Mouse (Mus musculus) lung, embryonic 16.5 days (tissue): ENCODE data around the gene Ano1. TPM values are rescaled to one million over a fixed set of nuclear protein-coding genes. Genes with fewer than 3 reads are reported as not detected.

ENCODE experiments used
- ATAC-seq: fragments of 200-750 bp; cut with Nextera tagmentation; 2 replicates; pipeline ENCODE4 v1.8.0; 2017; ENCODE audit warnings: low read depth, mild to moderate bottlenecking, moderate library complexity
- H3K27ac ChIP-seq: fragments of 300-500 bp; sonication (generic); 2 replicates; pipeline ENCODE4 v1.5.1; 2014; ENCODE audit warnings: mild to moderate bottlenecking, control low read depth, low read length
- H3K27me3 ChIP-seq: fragments of 300-500 bp; sonication (generic); 2 replicates; pipeline ENCODE4 v1.6.1; 2014; ENCODE audit warnings: low read depth, low read length, mixed read lengths; ENCODE audit not compliant: control insufficient read depth, insufficient read depth
- H3K36me3 ChIP-seq: fragments of 300-500 bp; sonication (generic); 2 replicates; pipeline ENCODE4 v1.6.1; 2014; ENCODE audit warnings: low read length; ENCODE audit not compliant: control insufficient read depth, insufficient read depth
- H3K4me1 ChIP-seq: fragments of 300-500 bp; sonication (generic); replicated peaks from 2 replicates; pipeline ENCODE4 v1.6.1; 2014; ENCODE audit warnings: low read length, mixed read lengths; ENCODE audit not compliant: control insufficient read depth, insufficient read depth
- H3K4me2 ChIP-seq: fragments of 300-500 bp; sonication (generic); 2 replicates; pipeline ENCODE4 v1.6.1; 2014; ENCODE audit warnings: low read depth, low read length, control low read depth
- H3K4me3 ChIP-seq: fragments of 300-500 bp; sonication (generic); 2 replicates; pipeline ENCODE4 v1.5.1; 2014; ENCODE audit warnings: mild to moderate bottlenecking, low read length, control low read depth
- H3K9ac ChIP-seq: fragments of 300-500 bp; sonication (generic); 2 replicates; pipeline ENCODE4 v1.6.1; 2014; ENCODE audit warnings: low read length, control low read depth
- H3K9me3 ChIP-seq: fragments of 300-500 bp; sonication (generic); 2 replicates; pipeline ENCODE4 v1.6.1; 2016; ENCODE audit warnings: low read length; ENCODE audit not compliant: control insufficient read depth
- WGBS: fragments of 180-500 bp; shearing (Covaris S2); extraction: QIAGEN DNeasy Blood & Tissue Kit; methylation state at CpG from one replicate; pipeline ENCODE4 v1.1.7; 2014; 5-methylcytosine and 5-hydroxymethylcytosine counted together
- polyA plus RNA-seq: library from polyadenylated mRNA; unstranded; fragments of >200 nt; fragmentation: Nextera tagmentation; extraction: Ambion mirVana; gene quantifications from 2 replicates; pipeline ENCODE4 v1.2.1, GENCODE M21; 2015

Gene Ano1
- polyA plus RNA-seq, 1 experiment from 2014 or later: 111 TPM

DNA sequence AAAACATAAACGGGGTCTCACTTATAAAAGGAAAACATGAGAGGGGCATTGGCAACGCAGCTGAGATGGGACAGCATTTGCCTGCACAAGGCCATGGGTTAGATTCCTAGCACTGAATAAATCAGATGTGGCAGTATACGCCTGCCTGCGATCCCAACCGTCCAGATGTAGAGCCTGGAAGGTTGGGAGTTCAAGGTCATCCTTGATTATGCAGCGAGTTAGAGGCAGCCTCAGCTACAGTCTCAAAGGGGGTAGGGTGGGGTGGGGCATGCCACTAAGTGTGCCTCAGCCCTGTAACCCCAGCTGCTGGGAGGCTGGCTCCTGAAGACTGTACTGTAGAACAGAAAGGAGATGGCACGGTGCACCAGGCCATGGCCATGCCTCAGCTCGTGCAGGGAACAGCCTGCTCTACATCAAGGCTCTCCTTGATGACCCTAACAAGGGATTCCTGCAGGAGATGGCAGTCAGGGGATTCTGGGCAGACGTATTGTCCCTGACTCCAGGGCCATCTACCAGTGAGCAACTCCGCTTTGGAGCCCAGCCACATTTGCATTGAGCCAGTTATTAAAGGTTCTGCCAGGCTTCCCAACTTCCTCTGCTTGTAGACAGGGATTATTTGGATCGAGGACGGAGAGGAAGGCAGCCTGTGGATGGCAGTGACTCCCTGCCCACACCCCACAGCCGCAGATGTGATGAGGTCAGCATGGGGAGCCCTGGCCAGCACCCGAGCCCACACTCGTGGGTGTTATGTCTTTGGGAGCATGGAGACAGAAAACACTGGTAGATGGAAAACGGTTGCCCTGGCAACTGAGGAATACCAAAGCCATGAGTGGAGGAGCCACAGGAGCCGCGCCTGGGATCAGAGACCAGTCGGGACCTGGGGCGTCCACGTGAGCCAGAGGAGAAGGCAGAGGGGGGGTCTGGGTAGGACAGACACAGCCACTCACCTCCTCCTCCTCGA lies 130.8 kb downstream of the Ano1 start:
- peak; percentile 24; the same call in 1 of the 2 replicates for ATAC-seq

DNA sequence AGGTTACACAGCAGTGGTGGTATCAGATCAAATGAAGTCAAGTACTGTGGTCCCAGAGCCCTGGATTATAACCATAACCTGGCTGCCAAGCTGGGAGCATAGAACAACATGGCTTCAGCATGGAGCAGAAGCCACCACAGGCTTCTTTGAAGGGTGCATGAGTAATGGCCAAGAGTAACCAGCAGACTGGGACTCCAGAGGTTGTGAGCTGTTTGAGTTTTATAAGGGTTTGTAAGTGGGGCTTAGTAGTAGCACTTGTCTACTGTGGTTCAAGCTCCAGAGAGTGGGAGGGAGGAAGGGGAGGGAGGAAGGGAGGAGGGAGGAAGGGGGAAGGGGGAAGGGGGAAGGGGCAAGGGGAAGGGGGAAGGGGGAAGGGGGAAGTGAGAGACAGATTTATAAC lies 131.5 kb downstream of the Ano1 start:
- peaks cover 2% of the 10 kb centered on the region; the same call in 1 of the 2 replicates for H3K36me3 ChIP-seq
- H3K9ac ChIP-seq: no peak overlapping the region
- H3K4me2 ChIP-seq: no peak overlapping the region
- H3K4me1 ChIP-seq: peaks cover 5% of the 10 kb centered on the region; the same call in 1 of the 2 replicates
- 0 out of 2 replicates have a peak overlapping the region, but pooled peaks have one; percentile 1 for H3K27ac ChIP-seq
- no peaks in the 10 kb centered on the region for H3K27me3 ChIP-seq
- H3K4me3 ChIP-seq: no peak overlapping the region
- ATAC-seq: peak; percentile 63
- 0 out of 2 replicates have a peak, but pooled peaks cover 2% of the 10 kb centered on the region for H3K9me3 ChIP-seq

More for the DNA sequence above, 130.8 kb downstream of the Ano1 start:
- Histone ChIP-seq H3K36me3 (peaks cover 2% of the 10 kb centered on the region; the same call in 1 of the 2 replicates), H3K9me3 (0 out of 2 replicates have a peak, but pooled peaks cover 2% of the 10 kb centered on the region), H3K9ac (no peak overlapping the region), H3K27ac (no peak overlapping the region), H3K4me2 (no peak overlapping the region), H3K4me1 (peaks cover 5% of the 10 kb centered on the region; the same call in 1 of the 2 replicates), H3K27me3 (no peaks in the 10 kb centered on the region), H3K4me3 (no peak overlapping the region)
- 50% methylated on average over 22 of the region's 22 CpGs for WGBS

- no peak overlapping the region for H3K27ac ChIP-seq
- H3K36me3 ChIP-seq: no peaks in the 10 kb centered on the region
- H3K9ac ChIP-seq: no peak overlapping the region
- H3K4me1 ChIP-seq: no peaks in the 10 kb centered on the region
- no peak overlapping the region for H3K4me2 ChIP-seq
- H3K9me3 ChIP-seq: no peaks in the 10 kb centered on the region
- H3K27me3 ChIP-seq: no peaks in the 10 kb centered on the region
- H3K4me3 ChIP-seq: no peak overlapping the region
- ATAC-seq: peak; percentile 14; the same call in 1 of the 2 replicates
- WGBS: 49% methylated on average over 6 of the region's 6 CpGs
These were observed 136.4 kb downstream of the Ano1 start for GRCm38 (mm10) chr7:144615343-144615742.

GRCm38 (mm10) chr7:144612829-144613228 lies 138.9 kb downstream of the Ano1 start:
- 67% methylated on average over 4 of the region's 4 CpGs for WGBS
- H3K27ac ChIP-seq: no peak overlapping the region
- 0 out of 2 replicates have a peak, but pooled peaks cover 2% of the 10 kb centered on the region for H3K4me1 ChIP-seq
- H3K4me3 ChIP-seq: no peak overlapping the region
- no peak overlapping the region for H3K9ac ChIP-seq
- no peak overlapping the region for H3K4me2 ChIP-seq
- no peaks in the 10 kb centered on the region for H3K9me3 ChIP-seq
- 0 out of 2 replicates have a peak, but pooled peaks have one; percentile 22 for ATAC-seq
- no peaks in the 10 kb centered on the region for H3K36me3 ChIP-seq
- no peaks in the 10 kb centered on the region for H3K27me3 ChIP-seq

DNA sequence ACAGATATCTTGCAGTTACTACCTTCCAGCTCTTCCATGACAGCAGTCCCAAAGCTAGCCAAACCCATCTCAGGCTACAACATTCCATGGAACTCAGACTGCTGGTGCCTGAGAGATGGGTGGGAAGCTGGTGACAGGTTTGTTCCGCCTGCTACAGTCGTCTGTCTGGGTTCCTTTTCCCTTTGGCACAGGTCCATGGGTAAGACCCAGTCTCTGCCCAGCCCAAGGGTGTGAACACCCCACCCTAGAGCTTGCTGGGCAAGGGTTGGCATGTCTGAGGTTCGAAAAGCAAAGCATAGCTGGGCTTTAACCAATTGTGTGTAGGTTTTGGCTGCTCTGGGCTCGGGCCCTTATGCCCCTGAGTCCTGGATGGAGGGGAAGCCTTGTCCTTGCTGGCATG lies 139.4 kb downstream of the Ano1 start:
- Histone ChIP-seq H3K27ac (no peak overlapping the region), H3K36me3 (no peaks in the 10 kb centered on the region), H3K9me3 (no peaks in the 10 kb centered on the region), H3K9ac (no peak overlapping the region), H3K4me3 (no peak overlapping the region), H3K4me2 (no peak overlapping the region), H3K4me1 (0 out of 2 replicates have a peak, but pooled peaks cover 2% of the 10 kb centered on the region), H3K27me3 (no peaks in the 10 kb centered on the region)
- 49% methylated on average over 4 of the region's 4 CpGs for WGBS
- ATAC-seq: 0 out of 2 replicates have a peak, but pooled peaks have one; percentile 16

DNA sequence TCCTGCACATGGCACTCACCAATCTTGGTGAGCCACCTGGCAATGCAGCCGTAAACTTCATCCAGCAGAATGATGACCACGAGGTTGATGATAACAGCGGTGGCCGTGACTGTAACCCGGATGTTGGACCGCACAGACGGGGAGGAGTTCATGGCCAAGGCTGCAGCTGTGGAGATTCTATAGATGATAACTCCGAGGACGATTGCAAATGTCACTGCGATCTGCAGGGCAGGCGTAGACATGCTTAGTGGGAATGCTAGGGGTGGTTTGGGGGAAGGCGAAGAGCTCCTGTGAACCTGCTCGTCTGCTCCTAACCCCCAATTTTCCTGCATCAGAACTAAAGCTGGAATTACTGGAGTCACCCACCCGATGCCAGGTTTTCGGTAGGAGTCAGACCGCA lies 140.2 kb downstream of the Ano1 start:
- no peak overlapping the region for H3K4me2 ChIP-seq
- no peaks in the 10 kb centered on the region for H3K27me3 ChIP-seq
- no peak overlapping the region for H3K27ac ChIP-seq
- H3K4me1 ChIP-seq: 0 out of 2 replicates have a peak, but pooled peaks cover 2% of the 10 kb centered on the region
- H3K9ac ChIP-seq: no peak overlapping the region
- WGBS: 84% methylated on average over 16 of the region's 16 CpGs
- no peaks in the 10 kb centered on the region for H3K36me3 ChIP-seq
- H3K4me3 ChIP-seq: no peak overlapping the region
- ATAC-seq: no peak
- H3K9me3 ChIP-seq: no peaks in the 10 kb centered on the region

DNA sequence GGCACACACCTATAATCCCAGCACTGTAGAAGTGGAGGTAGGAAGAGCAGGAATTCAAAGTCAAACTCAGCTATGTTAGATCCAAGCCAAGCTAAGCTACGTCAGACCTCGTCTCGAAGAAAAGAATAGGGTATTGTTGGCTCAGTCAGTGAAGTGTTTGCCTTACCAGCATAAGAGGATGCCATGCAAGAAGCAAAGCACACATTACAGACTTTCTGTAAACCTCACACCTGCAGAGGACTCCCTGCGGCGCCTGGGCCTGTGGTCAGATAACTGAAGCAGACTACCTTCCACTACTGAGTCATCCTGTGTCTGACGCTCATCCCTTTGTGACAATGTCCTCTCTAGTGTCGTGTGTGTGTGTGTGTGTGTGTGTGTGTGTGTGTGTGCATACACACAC lies 142.2 kb downstream of the Ano1 start:
- ATAC-seq: peak; percentile 76
- H3K27me3 ChIP-seq: no peaks in the 10 kb centered on the region
- 46% methylated on average over 7 of the region's 7 CpGs for WGBS
- no peak overlapping the region for H3K9ac ChIP-seq
- H3K9me3 ChIP-seq: no peaks in the 10 kb centered on the region
- peaks cover 2% of the 10 kb centered on the region; the same call in 1 of the 2 replicates for H3K4me1 ChIP-seq
- H3K4me2 ChIP-seq: no peak overlapping the region
- H3K36me3 ChIP-seq: no peaks in the 10 kb centered on the region
- peak overlapping the region; percentile 21; the same call in 1 of the 2 replicates for H3K27ac ChIP-seq
- no peak overlapping the region for H3K4me3 ChIP-seq

DNA sequence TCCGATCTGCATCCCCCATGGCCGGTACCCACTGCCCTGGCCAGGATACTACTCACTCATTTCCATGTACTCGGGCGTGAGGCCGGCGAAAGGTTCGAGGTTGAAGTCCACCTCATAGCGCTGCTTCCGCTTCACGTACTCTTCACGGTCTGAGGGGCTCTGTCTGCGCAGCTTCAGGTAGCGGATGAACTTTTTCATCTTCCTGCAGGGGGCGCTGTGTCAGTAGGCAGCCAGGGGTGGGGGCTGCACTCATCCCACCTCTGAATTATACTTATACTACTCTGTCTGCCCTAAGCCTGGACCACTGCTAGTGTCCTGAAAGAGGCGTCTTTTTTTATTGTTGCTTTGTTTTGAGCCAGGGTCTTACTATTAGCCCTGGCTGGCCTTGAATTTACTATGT lies 143.9 kb downstream of the Ano1 start:
- no peak overlapping the region for H3K9ac ChIP-seq
- no peaks in the 10 kb centered on the region for H3K27me3 ChIP-seq
- H3K4me2 ChIP-seq: no peak overlapping the region
- no peak overlapping the region for H3K4me3 ChIP-seq
- no peak overlapping the region for H3K27ac ChIP-seq
- no peaks in the 10 kb centered on the region for H3K9me3 ChIP-seq
- ATAC-seq: no peak
- peaks cover 2% of the 10 kb centered on the region; the same call in 1 of the 2 replicates for H3K4me1 ChIP-seq
- no peaks in the 10 kb centered on the region; the same call in 1 of the 2 replicates for H3K36me3 ChIP-seq
- 91% methylated on average over 15 of the region's 15 CpGs for WGBS

- Histone ChIP-seq H3K27ac (no peak overlapping the region), H3K9ac (no peak overlapping the region), H3K36me3 (no peaks in the 10 kb centered on the region; the same call in 1 of the 2 replicates), H3K4me3 (no peak overlapping the region), H3K27me3 (no peaks in the 10 kb centered on the region), H3K4me1 (peaks cover 2% of the 10 kb centered on the region; the same call in 1 of the 2 replicates), H3K9me3 (no peaks in the 10 kb centered on the region), H3K4me2 (no peak overlapping the region)
- no peak for ATAC-seq
- 38% methylated on average over 4 of the region's 4 CpGs for WGBS
These were observed 147.0 kb downstream of the Ano1 start for GRCm38 (mm10) chr7:144604735-144605134.
